Mouse (Mus musculus) testis, adult 2 months (tissue): Measurements from ENCODE around the gene Nans. TPM values are rescaled to one million over a fixed set of nuclear protein-coding genes. Genes with fewer than 3 reads are reported as not detected.
A peak's percentile ranks its signal among the peaks of the same experiment; 100 is the strongest.

ENCODE experiments used
- H3K27ac ChIP-seq: fragments of 200-500 bp; 2 replicates; pipeline ENCODE4 v1.5.1; 2012; ENCODE audit warnings: low read depth, low read length; ENCODE audit not compliant: control insufficient read depth, insufficient read depth
- H3K27me3 ChIP-seq: fragments of 200-500 bp; 2 replicates; pipeline ENCODE4 v1.6.1; 2012; ENCODE audit warnings: mild to moderate bottlenecking, low read length, moderate library complexity; ENCODE audit not compliant: control insufficient read depth, insufficient read depth
- H3K36me3 ChIP-seq: fragments of 200-500 bp; 2 replicates; pipeline ENCODE4 v1.6.1; 2012; ENCODE audit warnings: mild to moderate bottlenecking, low read length; ENCODE audit not compliant: control insufficient read depth, insufficient read depth
- H3K4me1 ChIP-seq: fragments of 200-500 bp; 2 replicates; pipeline ENCODE4 v1.6.1; 2012; ENCODE audit warnings: low read length; ENCODE audit not compliant: control insufficient read depth, insufficient read depth
- H3K4me3 ChIP-seq: fragments of 200-500 bp; 2 replicates; pipeline ENCODE4 v1.5.1; 2012; ENCODE audit warnings: low read depth, mild to moderate bottlenecking, low read length, moderate library complexity, mixed read lengths; ENCODE audit not compliant: control insufficient read depth
- CTCF ChIP-seq: fragments of 200-500 bp; IDR thresholded peaks from 2 replicates; pipeline ENCODE4 v1.5.1; 2012; ENCODE audit warnings: low read depth, mild to moderate bottlenecking, inconsistent platforms, low read length, moderate library complexity; ENCODE audit not compliant: control insufficient read depth, insufficient read depth, insufficient replicate concordance
- POLR2A ChIP-seq: fragments of 200-500 bp; IDR thresholded peaks from 2 replicates; pipeline ENCODE4 v1.6.1; 2012; ENCODE audit warnings: low read depth, mild to moderate bottlenecking, inconsistent platforms, low read length, moderate library complexity; ENCODE audit not compliant: control insufficient read depth
- polyA plus RNA-seq: library from polyadenylated mRNA; depleted of rRNA; stranded (reverse); fragments of >200 nt; gene quantifications from 2 replicates; pipeline ENCODE4 v1.2.3, GENCODE M21; 2012

Gene Nans
- polyA plus RNA-seq, 1 experiment, result 9.5 TPM

DNA sequence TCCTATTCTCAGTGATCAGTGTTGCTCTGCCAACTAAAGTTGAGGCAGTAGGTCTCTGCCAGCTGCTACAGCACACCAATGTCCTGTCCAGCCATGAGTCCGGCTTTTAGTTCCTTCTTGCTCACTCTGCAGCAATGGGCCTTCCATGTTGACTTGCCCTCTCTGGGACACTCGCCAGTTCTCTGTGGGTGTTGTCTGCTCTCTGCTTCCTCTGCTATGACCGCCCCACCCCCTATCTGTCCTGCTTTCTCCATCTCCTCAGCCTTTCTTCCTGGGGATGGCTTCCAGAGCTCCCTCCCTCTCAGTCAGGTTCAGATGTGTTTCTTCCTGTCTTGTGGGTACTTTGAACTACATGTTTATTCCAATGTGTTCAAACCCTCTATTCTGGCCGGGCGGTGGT lies 1.7 kb upstream of the Nans start:
- peaks cover 11% of the 10 kb centered on the region for H3K4me1 ChIP-seq
- no peak overlapping the region for H3K4me3 ChIP-seq
- no peak overlapping the region for H3K27ac ChIP-seq
- no peak for TF ChIP-seq CTCF
- no peak for TF ChIP-seq POLR2A
- no peaks in the 10 kb centered on the region for H3K27me3 ChIP-seq
- H3K36me3 ChIP-seq, result no peaks in the 10 kb centered on the region

DNA sequence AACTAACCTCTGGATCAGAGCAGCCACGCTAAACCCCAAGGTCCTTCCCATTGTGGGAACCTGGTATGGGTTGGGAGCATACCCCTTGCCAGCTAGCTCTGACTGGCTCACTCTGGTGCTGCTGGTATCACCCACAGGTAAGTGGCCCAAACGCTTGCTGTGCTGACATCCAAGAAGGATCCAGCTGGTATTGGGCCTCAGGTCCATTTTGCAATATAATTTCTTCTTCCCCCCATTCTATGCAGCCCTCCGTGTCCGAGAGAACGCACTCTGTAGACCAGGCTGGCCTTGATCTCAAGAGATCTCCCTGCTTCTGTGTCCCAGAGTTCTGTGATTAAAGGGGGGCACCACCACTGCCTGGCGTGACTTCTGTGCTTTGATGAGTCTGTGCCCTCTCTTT lies 4.0 kb downstream of the Nans start:
- H3K4me1 ChIP-seq, result peaks cover 5% of the 10 kb centered on the region
- H3K27ac ChIP-seq, result no peak overlapping the region
- TF ChIP-seq CTCF, result no peak
- no peak overlapping the region for H3K4me3 ChIP-seq
- no peaks in the 10 kb centered on the region for H3K36me3 ChIP-seq
- H3K27me3 ChIP-seq, result no peaks in the 10 kb centered on the region

DNA sequence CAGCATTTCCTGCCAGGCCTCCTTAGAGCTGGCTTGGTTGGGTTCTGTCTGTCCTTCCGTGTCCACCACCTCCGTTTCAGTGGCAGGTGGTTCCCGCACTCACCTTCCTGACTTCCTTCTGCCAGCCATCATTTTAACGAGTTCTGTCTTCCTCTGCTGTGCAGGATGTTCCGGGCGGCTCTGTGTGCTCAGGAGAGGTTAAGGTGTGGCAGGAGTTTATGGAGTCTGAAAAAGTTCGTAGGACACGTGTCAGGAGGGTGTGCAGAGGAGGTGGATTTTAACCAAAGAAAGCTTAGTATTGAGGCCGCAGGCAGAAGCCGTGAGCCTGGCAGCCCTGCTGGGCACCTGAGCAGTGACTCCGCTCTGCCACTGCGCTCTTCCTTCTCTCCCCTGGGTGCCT lies 6.5 kb downstream of the Nans start:
- H3K4me3 ChIP-seq, result no peak overlapping the region

GRCm38 (mm10) chr4:46497286-46497892 lies 8.3 kb downstream of the Nans start:
- TF ChIP-seq POLR2A (no peak), CTCF (peak; percentile 71; the same call in 1 of the 2 replicates)
- Histone ChIP-seq H3K4me1 (no peaks in the 10 kb centered on the region), H3K36me3 (no peaks in the 10 kb centered on the region), H3K27me3 (no peaks in the 10 kb centered on the region), H3K27ac (no peak overlapping the region), H3K4me3 (no peak overlapping the region)

More for the DNA sequence above, 6.5 kb downstream of the Nans start:
- TF ChIP-seq CTCF (no peak), POLR2A (no peak)
- no peak overlapping the region for H3K27ac ChIP-seq
- H3K36me3 ChIP-seq, result no peaks in the 10 kb centered on the region
- no peaks in the 10 kb centered on the region for H3K4me1 ChIP-seq
- H3K27me3 ChIP-seq, result no peaks in the 10 kb centered on the region

GRCm38 (mm10) chr4:46498511-46498910 lies 9.5 kb downstream of the Nans start:
- Histone ChIP-seq H3K36me3 (no peaks in the 10 kb centered on the region), H3K4me1 (no peaks in the 10 kb centered on the region), H3K27ac (no peak overlapping the region), H3K27me3 (no peaks in the 10 kb centered on the region), H3K4me3 (no peak overlapping the region)
- no peak for TF ChIP-seq CTCF
- TF ChIP-seq POLR2A, result no peak

DNA sequence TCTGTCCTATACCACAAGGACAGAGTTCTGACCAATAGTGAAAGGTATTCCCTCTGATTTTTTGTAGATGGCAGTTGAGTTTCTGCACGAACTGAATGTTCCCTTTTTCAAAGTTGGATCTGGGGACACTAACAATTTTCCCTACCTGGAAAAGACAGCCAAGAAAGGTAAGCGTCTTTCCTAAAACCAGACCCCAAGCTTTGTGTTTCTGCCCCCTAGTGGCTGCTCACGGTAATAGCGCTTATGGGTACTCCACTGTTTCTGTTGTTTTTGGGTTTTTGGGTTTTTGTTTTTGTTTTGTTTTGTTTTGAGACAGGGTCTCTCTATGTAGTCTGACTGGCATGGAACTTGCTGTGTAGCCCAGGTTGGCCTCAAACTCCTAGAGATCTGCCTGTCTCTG lies 9.9 kb downstream of the Nans start:
- TF ChIP-seq POLR2A (no peak), CTCF (peak; percentile 27; the same call in 1 of the 2 replicates)
- H3K4me1 ChIP-seq, result no peaks in the 10 kb centered on the region
- H3K27ac ChIP-seq, result no peak overlapping the region
- H3K27me3 ChIP-seq, result no peaks in the 10 kb centered on the region
- no peaks in the 10 kb centered on the region for H3K36me3 ChIP-seq
- H3K4me3 ChIP-seq, result no peak overlapping the region

DNA sequence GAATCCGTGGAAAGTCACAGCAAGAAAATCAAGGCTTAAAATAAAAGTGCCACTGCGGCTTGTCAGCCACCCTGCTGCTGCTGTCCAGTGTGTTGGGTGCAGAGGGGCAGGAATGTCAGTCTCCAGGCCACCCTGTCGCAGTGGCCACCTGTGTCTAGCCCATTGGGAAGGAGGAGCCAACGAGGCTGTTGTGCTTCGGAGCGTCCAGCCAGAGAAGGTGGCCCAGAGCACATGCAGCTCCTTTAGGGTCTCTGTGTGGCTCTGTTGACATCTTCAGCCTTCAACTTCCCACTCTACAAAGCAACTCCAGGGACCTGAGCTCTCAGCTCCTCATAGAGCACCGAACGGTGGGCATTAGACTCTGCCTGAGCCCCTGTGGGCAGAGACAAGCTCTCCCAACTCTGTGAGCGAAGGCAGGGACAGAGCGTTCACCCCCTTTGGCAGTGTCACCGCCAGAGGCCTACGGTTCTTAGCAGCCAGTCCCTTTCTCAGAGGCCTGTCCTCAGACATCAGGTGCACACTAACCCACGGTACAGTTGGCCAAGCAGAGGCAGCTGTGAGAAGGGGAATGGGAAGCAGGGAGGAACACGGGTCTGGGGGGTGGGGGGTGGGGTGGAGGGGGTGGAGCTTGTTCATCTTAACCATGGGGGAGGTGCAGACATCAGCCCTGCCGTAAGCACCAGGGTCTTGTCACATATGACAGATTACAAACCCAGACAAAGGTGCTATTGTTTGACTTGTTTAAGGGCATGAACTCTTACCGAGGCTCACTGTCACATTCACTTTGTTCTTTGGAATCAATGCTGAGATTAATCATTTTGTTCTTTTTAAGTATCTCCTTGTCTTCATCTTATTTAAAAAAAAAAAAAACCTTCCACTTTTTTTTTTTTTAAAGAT lies 13.8 kb downstream of the Nans start:
- peaks cover 7% of the 10 kb centered on the region for H3K4me1 ChIP-seq
- H3K36me3 ChIP-seq, result no peaks in the 10 kb centered on the region
- no peak overlapping the region for H3K4me3 ChIP-seq
- TF ChIP-seq CTCF (no peak), POLR2A (no peak)
- no peaks in the 10 kb centered on the region for H3K27me3 ChIP-seq
- no peak overlapping the region for H3K27ac ChIP-seq
